In the genomic region with DNA sequence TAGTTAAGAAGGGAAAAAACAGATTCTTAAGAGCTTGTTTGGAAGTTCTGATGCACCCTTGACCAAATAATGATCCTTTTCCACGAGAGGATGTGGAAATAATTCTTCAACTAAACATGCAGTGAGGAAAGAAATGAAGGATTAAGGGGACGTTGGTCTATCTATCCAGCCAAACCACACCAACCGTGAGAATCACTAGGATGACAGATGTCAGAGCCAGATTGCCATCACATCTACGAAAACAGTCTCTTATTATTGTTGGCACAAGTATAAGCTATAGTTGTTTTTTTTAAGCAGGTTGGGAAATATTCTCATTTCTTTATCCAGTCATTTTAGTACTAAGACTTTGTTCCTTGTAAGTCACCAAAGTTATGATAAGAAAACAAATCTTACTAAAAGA, we compare ENCODE assay signal across 32 mouse cellular contexts. TPM values are rescaled to one million over a fixed set of nuclear protein-coding genes. Genes with fewer than 3 reads are reported as not detected.
DNase-seq lines count a peak whose midpoint lies in the region; ATAC-seq and TF ChIP-seq lines count a peak whose summit lies in the region.
"Had no signal": no experiment of that assay in that cellular context is flagged by ENCODE, and none has a peak within 500 bp of the region (broad histone marks: within the 10 kb centered on the region; RNA-seq: fewer than 3 reads in every experiment).

No protein-coding gene starts in this region.

- 53% methylated on average over 4 of the region's 4 CpGs for WGBS in forebrain, embryonic 14.5 days
- whole genome bisulfite sequencing in forebrain, embryonic 13.5 days, result 66% methylated on average over 4 of the region's 4 CpGs
- WGBS in liver, embryonic 11.5 days, result 55% methylated on average over 4 of the region's 4 CpGs

- H3K4me1 ChIP-seq in forebrain, embryonic 14.5 days (ENCODE audit: control insufficient read depth, insufficient read depth, low read length), result no peaks in the 10 kb centered on the region
- H3K4me1 ChIP-seq in forebrain, embryonic 13.5 days, result no peaks in the 10 kb centered on the region
- no peaks in the 10 kb centered on the region for H3K4me1 ChIP-seq in liver, embryonic 11.5 days (replicated peaks; ENCODE audit: control insufficient read depth, insufficient read depth, low read length)
- H3K4me1 ChIP-seq: embryonic facial prominence, embryonic 12.5 days; embryonic facial prominence, embryonic 15.5 days; forebrain, embryonic 10.5 days; heart, embryonic 10.5 days; heart, embryonic 13.5 days had no signal

- no peak overlapping the region for H3K27ac ChIP-seq in forebrain, embryonic 14.5 days (ENCODE audit: low read depth, low read length)
- H3K27ac ChIP-seq in forebrain, embryonic 13.5 days, result no peak overlapping the region
- H3K27ac ChIP-seq in liver, embryonic 11.5 days (ENCODE audit: low read depth, low read length), result no peak overlapping the region
- H3K27ac ChIP-seq: embryonic facial prominence, embryonic 12.5 days; embryonic facial prominence, embryonic 15.5 days; forebrain, embryonic 10.5 days; forebrain, embryonic 15.5 days; heart, adult 2 months; heart, embryonic 10.5 days; heart, embryonic 13.5 days; hindbrain, embryonic 14.5 days; hindbrain, postnatal 0 days had no signal

- no peak overlapping the region for H3K4me3 ChIP-seq in forebrain, embryonic 14.5 days (ENCODE audit: low read depth, low read length)
- no peak overlapping the region for H3K4me3 ChIP-seq in forebrain, embryonic 13.5 days
- H3K4me3 ChIP-seq in liver, embryonic 11.5 days (ENCODE audit: low read depth, low read length), result no peak overlapping the region
- H3K4me3 ChIP-seq: embryonic facial prominence, embryonic 12.5 days; embryonic facial prominence, embryonic 15.5 days; forebrain, embryonic 10.5 days; forebrain, embryonic 15.5 days; heart, adult 2 months; heart, embryonic 10.5 days; heart, embryonic 13.5 days had no signal

- intact Hi-C loops in left cerebral cortex, postnatal 25 days (cut with DNase I), result no loop called here

- no peaks in the 10 kb centered on the region for H3K36me3 ChIP-seq in forebrain, embryonic 14.5 days (ENCODE audit: control insufficient read depth, insufficient read depth, low read length)
- H3K36me3 ChIP-seq in forebrain, embryonic 13.5 days (ENCODE audit: poor library complexity, severe bottlenecking), result no peaks in the 10 kb centered on the region
- no peaks in the 10 kb centered on the region for H3K36me3 ChIP-seq in liver, embryonic 11.5 days (ENCODE audit: control insufficient read depth, insufficient read depth, low read length)
- H3K36me3 ChIP-seq: embryonic facial prominence, embryonic 12.5 days; embryonic facial prominence, embryonic 15.5 days; forebrain, embryonic 10.5 days; forebrain, embryonic 15.5 days; G1E; heart, embryonic 10.5 days; heart, embryonic 13.5 days had no signal

- no peaks in the 10 kb centered on the region for H3K9me3 ChIP-seq in forebrain, embryonic 14.5 days (replicated peaks; ENCODE audit: control insufficient read depth, low read length)
- H3K9me3 ChIP-seq in forebrain, embryonic 13.5 days (replicated peaks), result no peaks in the 10 kb centered on the region
- no peaks in the 10 kb centered on the region for H3K9me3 ChIP-seq in liver, embryonic 11.5 days (ENCODE audit: control insufficient read depth, low read length)
- H3K9me3 ChIP-seq: embryonic facial prominence, embryonic 12.5 days; embryonic facial prominence, embryonic 15.5 days; forebrain, embryonic 10.5 days; forebrain, embryonic 15.5 days; G1E; heart, embryonic 10.5 days; heart, embryonic 13.5 days had no signal

- H3K9ac ChIP-seq in forebrain, embryonic 14.5 days (ENCODE audit: low read length), result no peak overlapping the region
- H3K9ac ChIP-seq in forebrain, embryonic 13.5 days, result no peak overlapping the region
- H3K9ac ChIP-seq in liver, embryonic 11.5 days (ENCODE audit: low read depth, low read length), result no peak overlapping the region
- H3K9ac ChIP-seq: embryonic facial prominence, embryonic 12.5 days; embryonic facial prominence, embryonic 15.5 days; forebrain, embryonic 15.5 days; heart, embryonic 13.5 days; hindbrain, embryonic 14.5 days had no signal

- no peak for ATAC-seq in forebrain, embryonic 14.5 days
- no peak for ATAC-seq in forebrain, embryonic 13.5 days
- ATAC-seq in liver, embryonic 11.5 days (replicated peaks; ENCODE audit: low FRiP score), result no peak
- ATAC-seq: forebrain, embryonic 15.5 days; hindbrain, postnatal 0 days; inflammation-experienced regulatory T-cells, adult 6 months; intestine, embryonic 16.5 days; Patski had no signal

- DNase-seq in forebrain, embryonic 14.5 days (ENCODE audit: low spot score), result peak; percentile 41
- DNase-seq in brain, embryonic 14.5 days (ENCODE audit: low read depth), result peak; percentile 55
- DNase-seq in gonadal fat pad, adult 2 months (ENCODE audit: low read depth), result peak; percentile 54
- no peak for DNase-seq in liver, embryonic 11.5 days (ENCODE audit: low spot score)
- DNase-seq in thymus, postnatal 0 days (ENCODE audit: low spot score), result no peak
- DNase-seq in B cell, adult 2 months, result no peak
- DNase-seq in left cerebral cortex, postnatal 25 days (ENCODE audit: low spot score in 2 of 2), result no peak
- DNase-seq: adrenal gland, adult 8-10 months; adrenal gland, postnatal 25 days; cerebellum, adult 18-20 months; cerebellum, adult 9-10 months; cerebellum, postnatal 14 days; gastrocnemius, postnatal 25 days; heart, adult 2 months; heart, postnatal 14 days; heart, postnatal 4 days had no signal

- no peak for TF ChIP-seq POLR2A in brain, embryonic 14.5 days (IDR thresholded peaks at IDR 0.05; ENCODE audit: borderline replicate concordance, extremely low read depth, insufficient read depth, insufficient read length, poor library complexity, severe bottlenecking)

- no peaks in the 10 kb centered on the region for H3K27me3 ChIP-seq in forebrain, embryonic 14.5 days (replicated peaks; ENCODE audit: control insufficient read depth, insufficient read depth, low read length)
- no peaks in the 10 kb centered on the region for H3K27me3 ChIP-seq in forebrain, embryonic 13.5 days
- H3K27me3 ChIP-seq in liver, embryonic 11.5 days (replicated peaks; ENCODE audit: control insufficient read depth, insufficient read depth, low read length), result no peaks in the 10 kb centered on the region
- H3K27me3 ChIP-seq: CH12.LX; embryonic facial prominence, embryonic 12.5 days; embryonic facial prominence, embryonic 15.5 days; forebrain, embryonic 15.5 days; heart, embryonic 13.5 days had no signal

- no peak for TF ChIP-seq CTCF in brain, embryonic 14.5 days (IDR thresholded peaks at IDR 0.05; ENCODE audit: borderline replicate concordance, extremely low read depth, insufficient read depth, insufficient read length)

- H3K4me2 ChIP-seq in forebrain, embryonic 14.5 days (ENCODE audit: low read length), result no peak overlapping the region
- H3K4me2 ChIP-seq in forebrain, embryonic 13.5 days, result no peak overlapping the region
- no peak overlapping the region for H3K4me2 ChIP-seq in liver, embryonic 11.5 days
- H3K4me2 ChIP-seq: embryonic facial prominence, embryonic 12.5 days; embryonic facial prominence, embryonic 15.5 days; forebrain, embryonic 15.5 days; heart, embryonic 13.5 days; hindbrain, embryonic 14.5 days had no signal

RNA-seq across cellular contexts. Expression of a gene that starts 15.8 kb away (rescaled TPM):
- polyA plus RNA-seq in forebrain, embryonic 14.5 days (2014; fragmentation: Nextera tagmentation; extraction: Ambion mirVana), result not detected in 2 replicates
- polyA plus RNA-seq in forebrain, embryonic 13.5 days (2015; fragmentation: Nextera tagmentation; extraction: Ambion mirVana), result not detected in 2 replicates
- polyA plus RNA-seq in brain, embryonic 14.5 days (2012; rRNA removed), result not detected in 2 replicates
- 0.09 and 0.58 TPM in 2 replicates for polyA plus RNA-seq in gonadal fat pad, adult 2 months (2012; rRNA removed)
- polyA plus RNA-seq in liver, embryonic 11.5 days (2014; fragmentation: Nextera tagmentation; extraction: Ambion mirVana), result not detected in 2 replicates
- polyA plus RNA-seq in thymus, postnatal 0 days (2015; fragmentation: Nextera tagmentation; extraction: Ambion mirVana), result not detected in 2 replicates
- total RNA-seq in left cerebral cortex, postnatal 25 days (2021), result not detected
- total RNA-seq: adrenal gland, adult 8-10 months; adrenal gland, postnatal 25 days; CH12.LX; gastrocnemius, adult 8-10 months; gastrocnemius, postnatal 25 days; heart, adult 2 months; heart, postnatal 14 days; heart, postnatal 4 days; hindbrain, postnatal 0 days had no signal
- polyA plus RNA-seq: embryonic facial prominence, embryonic 12.5 days; embryonic facial prominence, embryonic 15.5 days; forebrain, embryonic 10.5 days; forebrain, embryonic 15.5 days; G1E; heart, adult 2 months; heart, embryonic 10.5 days; heart, embryonic 13.5 days; hindbrain, embryonic 11.5 days; hindbrain, embryonic 14.5 days; hindbrain, postnatal 0 days; intestine, embryonic 16.5 days; Patski had no signal

RNA-seq across cellular contexts. Expression of a gene that starts 46.7 kb away (rescaled TPM):
- 27.8 and 38.2 TPM in 2 replicates for polyA plus RNA-seq in forebrain, embryonic 14.5 days (2014; fragmentation: Nextera tagmentation; extraction: Ambion mirVana)
- polyA plus RNA-seq in forebrain, embryonic 13.5 days (2015; fragmentation: Nextera tagmentation; extraction: Ambion mirVana), result 22.3 and 23.3 TPM in 2 replicates
- polyA plus RNA-seq in brain, embryonic 14.5 days (2012; rRNA removed), result 10.8 and 13.3 TPM in 2 replicates
- polyA plus RNA-seq in gonadal fat pad, adult 2 months (2012; rRNA removed), result 8.2 and 8.3 TPM in 2 replicates
- polyA plus RNA-seq in liver, embryonic 11.5 days (2014; fragmentation: Nextera tagmentation; extraction: Ambion mirVana), result 13.9 and 16.6 TPM in 2 replicates
- 20.8 and 22.7 TPM in 2 replicates for polyA plus RNA-seq in thymus, postnatal 0 days (2015; fragmentation: Nextera tagmentation; extraction: Ambion mirVana)
- 10 to 100 TPM; 60.6 to 61.1 TPM for total RNA-seq in left cerebral cortex, postnatal 25 days (2021)

Comparison
In these comparisons a context has a peak if more than half of its experiments do, and no peak if none do; other contexts are left out.
1. DNase-seq: peak in forebrain, embryonic 14.5 days (single experiment), brain, embryonic 14.5 days (single experiment) and gonadal fat pad, adult 2 months (single experiment); none in liver, embryonic 11.5 days (single experiment), thymus, postnatal 0 days (single experiment), B cell, adult 2 months (0 of 2) and left cerebral cortex, postnatal 25 days (0 of 2).